Mouse (Mus musculus): ENCODE measurements around the gene Hspb1. TPM values are rescaled to one million over a fixed set of nuclear protein-coding genes. Genes with fewer than 3 reads are reported as not detected.

The Hspb1 gene
- polyA plus RNA-seq, 1 experiment from 2014 or later: 863 TPM

DNA sequence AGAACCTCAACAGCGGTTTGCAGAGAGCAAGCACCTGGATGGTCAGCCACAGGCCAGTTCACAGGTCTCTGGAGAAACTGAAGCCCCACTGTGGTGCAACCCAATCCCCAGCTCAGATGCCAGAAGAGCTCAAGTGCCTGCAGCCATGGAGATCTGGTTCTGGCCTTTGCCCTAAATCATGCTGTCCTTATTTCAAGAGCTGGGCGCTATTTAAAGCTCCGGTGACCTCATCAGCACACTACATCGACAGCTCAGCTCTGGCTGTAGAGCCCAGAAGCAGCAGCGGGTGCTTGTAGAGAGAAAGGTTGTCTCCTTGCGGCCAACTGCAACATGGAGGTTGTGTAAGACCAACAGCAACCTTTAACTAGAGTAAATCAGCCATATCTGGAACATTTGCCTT lies 26.4 kb downstream of the Hspb1 start:
- Histone ChIP-seq H3K4me2 (peak overlapping the region; percentile 54), H3K4me1 (peaks cover 62% of the 10 kb centered on the region), H3K9ac (peak overlapping the region; percentile 50; the same call in 1 of the 2 replicates), H3K27me3 (replicated peaks) (no peaks in the 10 kb centered on the region), H3K36me3 (peaks cover 83% of the 10 kb centered on the region), H3K9me3 (no peaks in the 10 kb centered on the region), H3K4me3 (no peak overlapping the region), H3K27ac (replicated peaks) (peak overlapping the region; percentile 98)
- ATAC-seq (ENCODE audit: extremely low read depth, insufficient number of reproducible peaks, low FRiP score, low TSS enrichment): peak; percentile 66; the same call in 1 of the 2 replicates
- WGBS: 38% methylated on average over 6 of the region's 6 CpGs

DNA sequence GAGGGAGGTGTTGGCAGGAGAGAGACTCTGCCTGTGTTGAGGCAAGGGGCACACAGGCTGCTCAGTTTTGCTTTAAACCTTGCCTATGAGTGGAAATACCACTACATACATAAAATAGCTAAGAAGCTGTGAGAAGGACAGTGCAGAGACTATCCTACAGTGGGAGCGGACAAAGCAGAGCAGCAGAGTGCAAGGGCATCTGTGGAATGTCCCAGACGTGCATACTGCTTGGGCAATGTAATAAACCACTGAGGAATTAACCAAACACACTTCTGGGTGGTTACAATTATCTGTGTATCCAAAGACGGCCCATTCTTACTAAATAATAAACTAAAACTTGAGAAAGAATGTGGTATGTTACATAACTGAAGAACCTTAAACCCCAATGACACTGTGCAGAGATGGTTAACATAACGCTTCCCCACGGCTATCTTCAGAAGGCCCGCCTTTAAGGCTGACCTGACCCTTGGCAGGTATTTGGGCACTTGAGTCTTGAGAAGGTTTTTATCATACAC lies 28.4 kb downstream of the Hspb1 start:
- Histone ChIP-seq H3K9ac (peak overlapping the region; percentile 40; the same call in 1 of the 2 replicates), H3K4me1 (peaks cover 63% of the 10 kb centered on the region), H3K36me3 (peaks cover 83% of the 10 kb centered on the region), H3K4me2 (no peak overlapping the region), H3K4me3 (no peak overlapping the region), H3K9me3 (no peaks in the 10 kb centered on the region), H3K27ac (replicated peaks) (peak overlapping the region; percentile 98), H3K27me3 (replicated peaks) (no peaks in the 10 kb centered on the region)
- ATAC-seq (ENCODE audit: extremely low read depth, insufficient number of reproducible peaks, low FRiP score, low TSS enrichment): no peak
- 63% methylated on average over 6 of the region's 6 CpGs for WGBS

DNA sequence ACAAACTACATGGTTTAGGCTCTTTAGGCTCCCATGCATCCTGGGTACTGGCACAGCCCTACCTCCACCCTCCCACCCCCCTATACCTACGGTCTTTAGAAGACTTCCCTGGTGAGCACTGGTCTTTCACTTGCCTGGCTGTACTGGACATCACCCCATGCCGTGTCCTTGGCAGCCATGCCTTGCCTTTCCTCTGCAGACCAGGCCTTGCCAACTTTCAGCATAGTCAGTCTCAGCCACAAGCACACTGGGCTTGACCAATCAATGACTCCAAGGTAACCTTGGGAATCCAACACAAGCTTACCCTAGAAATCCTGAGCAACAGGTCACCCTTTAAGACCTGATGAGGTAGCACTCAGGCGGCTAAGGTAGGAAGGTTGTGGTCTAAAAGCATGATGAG lies 28.9 kb downstream of the Hspb1 start:
- peaks cover 83% of the 10 kb centered on the region for H3K36me3 ChIP-seq
- no peak for ATAC-seq (ENCODE audit: extremely low read depth, insufficient number of reproducible peaks, low FRiP score, low TSS enrichment)
- H3K27ac ChIP-seq (replicated peaks): peak overlapping the region; percentile 98
- H3K9me3 ChIP-seq: no peaks in the 10 kb centered on the region
- no peak overlapping the region for H3K4me3 ChIP-seq
- H3K4me2 ChIP-seq: no peak overlapping the region
- H3K9ac ChIP-seq: no peak overlapping the region
- no peaks in the 10 kb centered on the region for H3K27me3 ChIP-seq (replicated peaks)
- 85% methylated on average over 3 of the region's 3 CpGs for WGBS
- H3K4me1 ChIP-seq: peaks cover 63% of the 10 kb centered on the region

DNA sequence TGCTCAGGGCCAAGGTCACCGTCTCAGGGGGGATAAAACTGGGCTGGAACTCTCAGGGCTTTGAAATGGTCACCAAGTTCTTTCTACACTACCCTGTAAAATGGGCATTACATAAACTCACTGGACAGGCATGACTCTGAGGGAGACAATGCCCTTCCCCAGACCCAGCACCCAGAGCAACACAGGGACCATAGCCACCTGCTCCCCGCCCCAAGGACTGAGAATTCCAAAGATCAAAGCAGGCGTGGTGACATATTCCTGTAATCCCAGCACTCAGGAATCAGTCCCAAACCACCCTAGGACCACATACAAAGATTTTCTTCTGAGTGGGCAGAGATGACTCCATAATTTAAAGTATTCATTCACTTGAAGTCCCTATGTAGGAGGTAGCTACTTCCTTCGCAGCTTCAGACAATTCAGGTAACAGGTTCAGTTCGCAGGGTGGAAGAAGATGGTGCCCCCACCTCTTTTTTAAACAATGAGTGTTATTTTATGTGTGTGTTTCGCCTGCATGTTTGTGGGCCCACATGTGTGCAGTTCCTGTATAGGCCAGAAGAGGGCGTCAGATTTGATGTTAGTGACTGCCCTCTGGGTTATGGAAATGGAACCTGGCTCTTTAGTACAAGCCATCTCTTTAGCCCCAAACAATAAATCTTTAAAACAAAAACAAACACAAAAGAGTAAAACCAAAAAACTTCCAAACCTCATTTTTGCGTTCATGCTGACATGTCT lies 29.8 kb downstream of the Hspb1 start:
- H3K36me3 ChIP-seq: peaks cover 83% of the 10 kb centered on the region
- no peak overlapping the region for H3K27ac ChIP-seq (replicated peaks)
- 87% methylated on average over 8 of the region's 8 CpGs for WGBS

DNA sequence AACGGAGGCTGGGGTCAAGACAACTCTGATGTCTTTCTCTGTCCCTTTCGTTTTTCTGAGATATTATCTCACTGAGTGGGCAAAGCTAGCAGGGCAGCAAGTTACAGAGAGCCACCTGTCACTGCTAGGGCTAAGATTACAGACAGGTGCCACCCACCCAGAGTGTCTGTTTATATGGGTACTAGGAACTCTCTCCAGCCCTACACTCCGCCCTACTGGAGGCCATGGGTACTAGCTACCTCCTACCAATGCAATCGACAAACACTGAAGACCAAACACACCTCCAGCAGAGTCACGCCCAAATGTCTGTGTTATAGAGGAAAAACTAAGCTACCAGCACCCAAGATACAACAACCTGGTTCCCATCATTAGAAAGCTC lies 30.3 kb downstream of the Hspb1 start:
- WGBS: 93% methylated on average over 5 of the region's 5 CpGs
- Histone ChIP-seq H3K9me3 (no peaks in the 10 kb centered on the region), H3K27ac (replicated peaks) (no peak overlapping the region), H3K9ac (no peak overlapping the region), H3K4me1 (peaks cover 52% of the 10 kb centered on the region), H3K4me3 (no peak overlapping the region), H3K4me2 (no peak overlapping the region), H3K36me3 (peaks cover 84% of the 10 kb centered on the region), H3K27me3 (replicated peaks) (no peaks in the 10 kb centered on the region)
- no peak for ATAC-seq (ENCODE audit: extremely low read depth, insufficient number of reproducible peaks, low FRiP score, low TSS enrichment)

More for the DNA sequence above, 29.8 kb downstream of the Hspb1 start:
- Histone ChIP-seq H3K4me2 (no peak overlapping the region), H3K4me1 (peaks cover 55% of the 10 kb centered on the region), H3K4me3 (no peak overlapping the region), H3K9ac (no peak overlapping the region), H3K9me3 (no peaks in the 10 kb centered on the region), H3K27me3 (replicated peaks) (no peaks in the 10 kb centered on the region)
- ATAC-seq (ENCODE audit: extremely low read depth, insufficient number of reproducible peaks, low FRiP score, low TSS enrichment): no peak

DNA sequence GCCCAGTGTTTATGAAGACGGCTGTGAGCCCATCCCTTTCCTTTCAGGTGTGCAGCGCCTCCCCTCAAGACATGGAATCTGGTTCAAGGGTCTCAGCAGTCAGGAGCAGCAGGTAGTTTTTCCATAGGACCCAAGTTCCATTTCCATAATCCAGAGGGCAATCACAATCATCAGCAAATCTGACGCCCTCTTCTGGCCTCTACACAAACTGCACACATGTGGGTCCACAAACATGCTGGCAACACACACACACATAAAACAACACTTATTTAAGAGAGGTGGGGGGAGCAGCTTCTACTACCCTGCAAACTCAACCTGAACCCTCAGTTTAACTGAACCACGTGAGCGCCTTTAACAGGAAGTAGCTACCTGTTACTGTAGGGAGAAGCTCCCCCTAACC lies 30.9 kb downstream of the Hspb1 start:
- Histone ChIP-seq H3K27me3 (replicated peaks) (no peaks in the 10 kb centered on the region), H3K9ac (no peak overlapping the region), H3K4me1 (peaks cover 47% of the 10 kb centered on the region), H3K4me3 (no peak overlapping the region), H3K9me3 (no peaks in the 10 kb centered on the region), H3K27ac (replicated peaks) (no peak overlapping the region), H3K4me2 (no peak overlapping the region), H3K36me3 (peaks cover 85% of the 10 kb centered on the region)
- 95% methylated on average over 5 of the region's 5 CpGs for WGBS
- ATAC-seq (ENCODE audit: extremely low read depth, insufficient number of reproducible peaks, low FRiP score, low TSS enrichment): no peak

DNA sequence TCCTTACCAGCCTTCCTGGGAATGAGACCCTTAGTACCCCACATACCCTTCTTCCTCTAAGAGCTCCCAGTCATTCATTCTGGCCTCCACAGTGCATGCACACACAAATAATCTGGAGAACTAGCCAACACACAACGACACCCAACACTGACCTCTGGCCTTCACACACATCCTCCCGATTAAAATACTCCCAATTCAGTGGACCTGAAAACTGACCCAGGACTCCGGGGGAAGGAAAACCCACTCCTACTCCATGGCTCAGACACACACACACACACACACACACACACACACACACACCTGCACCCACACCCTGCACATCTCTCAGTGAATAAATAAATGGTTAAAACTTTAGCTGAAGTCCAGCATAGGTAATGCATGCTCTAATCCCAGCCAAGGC lies 32.2 kb downstream of the Hspb1 start:
- no peak for ATAC-seq (ENCODE audit: extremely low read depth, insufficient number of reproducible peaks, low FRiP score, low TSS enrichment)
- peaks cover 93% of the 10 kb centered on the region for H3K36me3 ChIP-seq
- no peak overlapping the region for H3K9ac ChIP-seq
- no peaks in the 10 kb centered on the region for H3K9me3 ChIP-seq
- H3K27me3 ChIP-seq (replicated peaks): no peaks in the 10 kb centered on the region
- H3K4me3 ChIP-seq: no peak overlapping the region
- H3K27ac ChIP-seq (replicated peaks): no peak overlapping the region
- no peak overlapping the region for H3K4me2 ChIP-seq
- WGBS: 86% methylated on average over 3 of the region's 3 CpGs
- peaks cover 34% of the 10 kb centered on the region for H3K4me1 ChIP-seq

DNA sequence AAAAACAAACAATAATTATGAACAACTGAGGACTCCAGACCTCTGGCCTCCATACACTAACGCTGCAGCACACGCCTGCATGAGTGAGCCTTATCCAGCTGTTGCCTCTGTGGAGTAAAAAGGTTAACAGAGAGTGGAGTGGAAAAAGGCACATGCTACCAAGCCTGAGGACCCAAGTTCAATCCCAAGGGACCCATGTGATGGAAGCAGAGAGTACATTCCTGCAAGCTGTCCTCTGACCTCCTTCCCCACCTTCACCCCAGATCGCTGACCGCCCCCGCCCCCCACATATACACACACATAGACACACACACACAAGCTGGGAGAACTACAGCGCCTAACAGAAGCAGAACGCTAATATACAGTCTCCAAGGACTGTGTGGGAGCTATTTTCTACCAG lies 36.2 kb downstream of the Hspb1 start:
- Histone ChIP-seq H3K4me2 (no peak overlapping the region), H3K27me3 (replicated peaks) (no peaks in the 10 kb centered on the region), H3K36me3 (peaks cover 99% of the 10 kb centered on the region), H3K4me1 (peaks cover 16% of the 10 kb centered on the region; the same call in 1 of the 2 replicates), H3K9me3 (no peaks in the 10 kb centered on the region), H3K9ac (no peak overlapping the region), H3K4me3 (no peak overlapping the region), H3K27ac (replicated peaks) (no peak overlapping the region)
- WGBS: 90% methylated on average over 7 of the region's 7 CpGs
- no peak for ATAC-seq (ENCODE audit: extremely low read depth, insufficient number of reproducible peaks, low FRiP score, low TSS enrichment)

DNA sequence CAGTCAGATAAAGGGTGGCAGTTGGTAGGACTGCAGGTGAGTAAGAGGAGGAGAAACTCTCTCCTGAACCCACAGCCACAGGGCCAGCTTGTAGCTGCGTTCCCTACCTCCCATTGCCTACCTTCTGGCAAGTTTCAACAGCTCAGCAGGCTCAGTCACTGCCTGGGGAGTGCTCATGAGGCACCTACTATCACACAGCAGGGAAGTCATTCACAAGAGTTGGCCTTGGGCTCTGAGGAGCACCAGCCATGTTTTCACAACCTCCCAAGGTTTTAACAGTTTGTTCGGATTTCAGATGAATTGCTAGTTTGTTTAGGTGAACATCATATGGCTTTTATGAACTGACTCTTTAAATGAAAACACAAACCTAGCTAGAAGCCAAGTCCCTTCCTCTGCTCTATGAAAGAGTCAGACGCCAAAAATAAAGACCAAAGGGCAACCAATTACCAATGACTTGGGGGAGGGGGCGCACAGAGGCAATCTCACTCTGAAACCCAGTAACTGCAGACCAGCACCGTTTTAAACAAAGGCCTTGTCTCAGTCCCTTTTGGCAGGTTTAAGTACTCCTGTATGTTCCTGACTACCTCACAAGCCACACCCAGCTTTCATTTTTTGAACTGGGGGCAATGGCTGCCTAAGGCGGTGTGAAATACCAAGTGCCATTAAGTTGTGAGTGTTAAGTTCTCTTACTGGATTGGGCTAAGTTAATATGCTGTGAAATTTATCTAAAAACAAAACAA lies 42.1 kb downstream of the Hspb1 start:
- Histone ChIP-seq H3K4me1 (peaks cover 41% of the 10 kb centered on the region), H3K4me3 (no peak overlapping the region), H3K9me3 (no peaks in the 10 kb centered on the region), H3K27ac (replicated peaks) (no peak overlapping the region), H3K36me3 (peaks cover 75% of the 10 kb centered on the region), H3K9ac (no peak overlapping the region; the same call in 1 of the 2 replicates), H3K27me3 (replicated peaks) (no peaks in the 10 kb centered on the region), H3K4me2 (no peak overlapping the region)
- ATAC-seq (ENCODE audit: extremely low read depth, insufficient number of reproducible peaks, low FRiP score, low TSS enrichment): no peak
- 67% methylated on average over 6 of the region's 6 CpGs for WGBS

DNA sequence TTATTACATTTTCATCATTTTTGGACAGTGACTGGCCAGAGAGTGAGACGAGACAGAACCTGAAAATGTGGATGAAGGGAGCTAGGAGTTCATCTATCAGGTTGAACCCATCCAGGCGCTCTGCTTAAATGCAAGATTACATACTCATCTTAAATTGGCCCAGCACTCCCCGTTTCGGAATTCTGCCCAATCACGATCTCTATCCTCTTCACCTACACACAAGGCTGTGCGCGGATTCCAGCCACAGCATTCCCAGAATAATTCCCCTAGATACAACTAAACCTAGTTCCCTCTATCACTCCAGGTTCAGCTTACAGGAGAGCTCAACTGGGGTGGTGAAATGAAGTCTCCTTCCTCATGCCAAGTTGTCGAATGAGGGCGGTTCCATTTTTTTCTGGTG lies 43.8 kb downstream of the Hspb1 start:
- no peaks in the 10 kb centered on the region for H3K9me3 ChIP-seq
- peaks cover 59% of the 10 kb centered on the region for H3K36me3 ChIP-seq
- 0 out of 2 replicates have a peak overlapping the region, but pooled peaks have one; percentile 11 for H3K9ac ChIP-seq
- no peaks in the 10 kb centered on the region for H3K27me3 ChIP-seq (replicated peaks)
- H3K4me3 ChIP-seq: no peak overlapping the region
- peaks cover 46% of the 10 kb centered on the region for H3K4me1 ChIP-seq
- H3K4me2 ChIP-seq: peak overlapping the region; percentile 88; the same call in 1 of the 2 replicates
- ATAC-seq (ENCODE audit: extremely low read depth, insufficient number of reproducible peaks, low FRiP score, low TSS enrichment): no peak
- 72% methylated on average over 9 of the region's 9 CpGs for WGBS
- H3K27ac ChIP-seq (replicated peaks): no peak overlapping the region

DNA sequence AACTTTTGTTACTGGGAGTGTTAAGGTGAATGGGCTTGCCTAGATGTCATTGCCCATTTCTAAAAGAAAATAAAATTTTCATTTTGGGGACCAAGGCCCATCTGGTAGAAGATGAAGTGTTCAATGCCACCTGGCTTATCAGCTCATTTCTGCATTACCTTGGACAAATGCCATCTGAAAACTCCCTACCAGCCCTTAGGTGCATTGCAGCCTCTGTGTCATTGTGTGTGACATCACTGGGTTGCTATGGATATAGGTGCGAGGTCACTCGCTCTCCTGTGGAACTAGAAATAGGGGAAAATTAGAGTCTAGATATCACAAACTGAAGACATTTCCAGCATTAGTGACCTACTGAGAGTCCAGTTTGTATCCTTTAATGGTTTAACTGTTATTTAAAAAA lies 44.6 kb downstream of the Hspb1 start:
- 66% methylated on average over 2 of the region's 2 CpGs for WGBS
- no peak for ATAC-seq (ENCODE audit: extremely low read depth, insufficient number of reproducible peaks, low FRiP score, low TSS enrichment)

More for the DNA sequence above, 44.6 kb downstream of the Hspb1 start:
- Histone ChIP-seq H3K4me1 (peaks cover 46% of the 10 kb centered on the region), H3K9ac (0 out of 2 replicates have a peak overlapping the region, but pooled peaks have one; percentile 37), H3K4me2 (peak overlapping the region; percentile 88), H3K4me3 (peak overlapping the region; percentile 90), H3K9me3 (no peaks in the 10 kb centered on the region), H3K27ac (replicated peaks) (no peak overlapping the region), H3K36me3 (peaks cover 51% of the 10 kb centered on the region), H3K27me3 (replicated peaks) (no peaks in the 10 kb centered on the region)
